Mouse (Mus musculus) CH12.LX (cell line): ENCODE measurements at regions not wholly inside any gene's neighbourhood (a gene's known extent, or its start where the extent isn't known, plus 50 kb on each side); places are given as distances from the start of the nearest gene placed in this dataset.

Experiments used
- BHLHE40 ChIP-seq: IDR thresholded peaks from 2 replicates; pipeline ENCODE4 v1.6.1; 2011; ENCODE audit warnings: mild to moderate bottlenecking, low read depth, low read length, improper control_type of control experiment
- CTCF ChIP-seq, 2 experiments: IDR thresholded peaks in 1 of 2; conservative IDR thresholded peaks in 1 of 2; 2 replicates each; pipeline ENCODE4 v1.5.1; 2011 to 2012; ENCODE audit warnings: low read depth in 2 of 2, low read length in 2 of 2, improper control_type of control experiment in 1 of 2, inconsistent platforms in 1 of 2, mild to moderate bottlenecking in 1 of 2, moderate library complexity in 1 of 2
- EP300 ChIP-seq: IDR thresholded peaks from 2 replicates; pipeline ENCODE4 v1.6.1; 2011; ENCODE audit warnings: low read length, improper control_type of control experiment
- GABPA ChIP-seq: IDR thresholded peaks from 2 replicates; pipeline ENCODE4 v1.6.1; 2012; ENCODE audit warnings: low read depth, low read length, improper control_type of control experiment, inconsistent platforms; ENCODE audit not compliant: insufficient replicate concordance
- JUND ChIP-seq: conservative IDR thresholded peaks from 2 replicates; pipeline ENCODE4 v1.6.1; 2011; ENCODE audit warnings: low read depth, low read length, improper control_type of control experiment
- KAT2A ChIP-seq: IDR thresholded peaks from 2 replicates; pipeline ENCODE4 v1.6.1; 2012; ENCODE audit warnings: low read length, improper control_type of control experiment, inconsistent platforms; ENCODE audit not compliant: insufficient replicate concordance
- MEF2A ChIP-seq: IDR thresholded peaks from 2 replicates; pipeline ENCODE4 v1.6.1; 2014; ENCODE audit warnings: low read depth, mild to moderate bottlenecking, inconsistent platforms, low read length, improper control_type of control experiment, borderline replicate concordance
- MXI1 ChIP-seq: IDR thresholded peaks from 2 replicates; pipeline ENCODE4 v1.6.1; 2011; ENCODE audit warnings: mild to moderate bottlenecking, low read depth, low read length, improper control_type of control experiment
- POLR2A ChIP-seq: IDR thresholded peaks from 2 replicates; pipeline ENCODE4 v1.6.1; 2011; ENCODE audit warnings: low read depth, mild to moderate bottlenecking, improper control_type of control experiment, low read length
- UBTF ChIP-seq: IDR thresholded peaks from 2 replicates; pipeline ENCODE4 v1.6.1; 2012; ENCODE audit warnings: low read depth, mild to moderate bottlenecking, inconsistent platforms, low read length, improper control_type of control experiment, moderate library complexity

DNA sequence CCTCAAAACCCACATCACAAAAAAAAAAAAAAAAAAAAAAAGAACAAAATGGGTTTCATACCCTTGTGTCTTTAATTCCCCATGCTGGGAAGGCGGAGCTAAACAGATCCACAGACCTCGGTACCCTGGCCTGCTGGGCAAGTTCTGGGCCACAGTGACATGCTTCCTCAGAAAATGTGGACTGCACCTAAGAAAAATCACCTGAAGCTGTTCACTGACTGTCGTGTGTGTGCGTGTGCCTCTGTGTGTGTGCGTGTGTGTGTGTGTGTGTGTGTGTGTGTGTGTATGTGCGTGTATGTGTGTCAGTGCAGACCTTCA is 192.4 kb downstream of the Pdcd6ip start:
- TF ChIP-seq CTCF (conservative IDR thresholded peaks at IDR 0.05 in 1 of 2, IDR thresholded peaks at IDR 0.05 in 1 of 2; ENCODE audit: low read depth in 2 of 2, low read length in 2 of 2) (no peak), POLR2A (no peak), EP300 (no peak), MEF2A (no peak), JUND (no peak), MXI1 (no peak), UBTF (no peak), BHLHE40 (no peak), KAT2A (no peak), GABPA (no peak)
